Mouse (Mus musculus): ENCODE measurements at regions not wholly inside any gene's neighbourhood (a gene's known extent, or its start where the extent isn't known, plus 50 kb on each side); places are given as distances from the start of the nearest gene placed in this dataset.

GRCm38 (mm10) chr10:26434586-26434985 lies 58.8 kb upstream of the L3mbtl3 start:
- WGBS, result 90% methylated on average over 11 of the region's 11 CpGs
- H3K9me3 ChIP-seq (replicated peaks), result no peaks in the 10 kb centered on the region
- H3K27ac ChIP-seq, result no peak overlapping the region
- no peak for DNase-seq (ENCODE audit: low spot score)
- no peaks in the 10 kb centered on the region for H3K36me3 ChIP-seq
- H3K4me1 ChIP-seq, result no peaks in the 10 kb centered on the region
- no peaks in the 10 kb centered on the region for H3K27me3 ChIP-seq (ENCODE audit: low read depth, poor library complexity, severe bottlenecking)
- no peak overlapping the region for H3K4me3 ChIP-seq

GRCm38 (mm10) chr10:26440720-26441119 lies 64.9 kb upstream of the L3mbtl3 start:
- H3K9me3 ChIP-seq (replicated peaks), result no peaks in the 10 kb centered on the region
- H3K27ac ChIP-seq, result no peak overlapping the region
- WGBS, result 100% methylated on average over 1 of the region's 1 CpGs
- no peak overlapping the region for H3K4me3 ChIP-seq
- DNase-seq (ENCODE audit: low spot score), result no peak
- H3K4me1 ChIP-seq, result no peaks in the 10 kb centered on the region
- H3K27me3 ChIP-seq (ENCODE audit: low read depth, poor library complexity, severe bottlenecking), result no peaks in the 10 kb centered on the region
- no peaks in the 10 kb centered on the region for H3K36me3 ChIP-seq

GRCm38 (mm10) chr10:26484311-26484710 lies 108.5 kb upstream of the L3mbtl3 start:
- H3K27ac ChIP-seq, result 0 out of 2 replicates have a peak overlapping the region, but pooled peaks have one; percentile 15
- no peaks in the 10 kb centered on the region for H3K9me3 ChIP-seq (replicated peaks)
- WGBS, result 50% methylated on average over 4 of the region's 4 CpGs
- no peak for DNase-seq (ENCODE audit: low spot score)
- no peaks in the 10 kb centered on the region for H3K27me3 ChIP-seq (ENCODE audit: low read depth, poor library complexity, severe bottlenecking)
- peaks cover 8% of the 10 kb centered on the region; the same call in 1 of the 2 replicates for H3K4me1 ChIP-seq
- no peak overlapping the region for H3K4me3 ChIP-seq
- H3K36me3 ChIP-seq, result no peaks in the 10 kb centered on the region

- no peaks in the 10 kb centered on the region for H3K36me3 ChIP-seq
- no peaks in the 10 kb centered on the region for H3K27me3 ChIP-seq (ENCODE audit: low read depth, poor library complexity, severe bottlenecking)
- H3K27ac ChIP-seq, result no peak overlapping the region
- H3K4me1 ChIP-seq, result peaks cover 5% of the 10 kb centered on the region; the same call in 1 of the 2 replicates
- WGBS, result 96% methylated on average over 5 of the region's 5 CpGs
- no peak overlapping the region for H3K4me3 ChIP-seq
- H3K9me3 ChIP-seq (replicated peaks), result no peaks in the 10 kb centered on the region
- no peak for DNase-seq (ENCODE audit: low spot score)
Measured at GRCm38 (mm10) chr10:26491351-26491750, 115.6 kb upstream of the L3mbtl3 start.

GRCm38 (mm10) chr10:26492146-26492545 lies 116.4 kb upstream of the L3mbtl3 start:
- Histone ChIP-seq H3K4me1 (peaks cover 5% of the 10 kb centered on the region; the same call in 1 of the 2 replicates), H3K9me3 (replicated peaks) (no peaks in the 10 kb centered on the region), H3K4me3 (no peak overlapping the region), H3K27me3 (ENCODE audit: low read depth, poor library complexity, severe bottlenecking) (no peaks in the 10 kb centered on the region), H3K36me3 (no peaks in the 10 kb centered on the region), H3K27ac (no peak overlapping the region)
- DNase-seq (ENCODE audit: low spot score), result peak; percentile 64
- 44% methylated on average over 11 of the region's 11 CpGs for WGBS

GRCm38 (mm10) chr10:26492856-26493484 lies 117.2 kb upstream of the L3mbtl3 start:
- Histone ChIP-seq H3K9me3 (replicated peaks) (no peaks in the 10 kb centered on the region), H3K27ac (no peak overlapping the region), H3K4me1 (peaks cover 5% of the 10 kb centered on the region; the same call in 1 of the 2 replicates), H3K4me3 (no peak overlapping the region), H3K27me3 (ENCODE audit: low read depth, poor library complexity, severe bottlenecking) (no peaks in the 10 kb centered on the region), H3K36me3 (no peaks in the 10 kb centered on the region)
- no peak for DNase-seq (ENCODE audit: low spot score)
- WGBS, result 85% methylated on average over 13 of the region's 13 CpGs

GRCm38 (mm10) chr10:26493801-26494200 lies 118.0 kb upstream of the L3mbtl3 start:
- no peaks in the 10 kb centered on the region for H3K27me3 ChIP-seq (ENCODE audit: low read depth, poor library complexity, severe bottlenecking)
- H3K4me1 ChIP-seq, result peaks cover 5% of the 10 kb centered on the region; the same call in 1 of the 2 replicates
- no peaks in the 10 kb centered on the region for H3K9me3 ChIP-seq (replicated peaks)
- no peak overlapping the region for H3K27ac ChIP-seq
- no peak for DNase-seq (ENCODE audit: low spot score)
- H3K4me3 ChIP-seq, result no peak overlapping the region
- WGBS, result 96% methylated on average over 2 of the region's 2 CpGs
- no peaks in the 10 kb centered on the region for H3K36me3 ChIP-seq

GRCm38 (mm10) chr10:26494380-26494781 lies 118.6 kb upstream of the L3mbtl3 start:
- no peaks in the 10 kb centered on the region for H3K27me3 ChIP-seq (ENCODE audit: low read depth, poor library complexity, severe bottlenecking)
- no peak overlapping the region for H3K4me3 ChIP-seq
- DNase-seq (ENCODE audit: low spot score), result peak; percentile 48
- no peak overlapping the region for H3K27ac ChIP-seq
- H3K36me3 ChIP-seq, result no peaks in the 10 kb centered on the region
- 70% methylated on average over 9 of the region's 9 CpGs for WGBS
- H3K9me3 ChIP-seq (replicated peaks), result no peaks in the 10 kb centered on the region
- peaks cover 5% of the 10 kb centered on the region; the same call in 1 of the 2 replicates for H3K4me1 ChIP-seq

GRCm38 (mm10) chr10:26500265-26500935 lies 124.6 kb upstream of the L3mbtl3 start:
- Histone ChIP-seq H3K27ac (no peak overlapping the region), H3K36me3 (no peaks in the 10 kb centered on the region), H3K9me3 (replicated peaks) (no peaks in the 10 kb centered on the region), H3K27me3 (ENCODE audit: low read depth, poor library complexity, severe bottlenecking) (no peaks in the 10 kb centered on the region), H3K4me1 (no peaks in the 10 kb centered on the region), H3K4me3 (no peak overlapping the region)
- DNase-seq (ENCODE audit: low spot score), result no peak
- WGBS, result 89% methylated on average over 12 of the region's 12 CpGs

- WGBS, result 73% methylated on average over 6 of the region's 6 CpGs
- no peaks in the 10 kb centered on the region for H3K36me3 ChIP-seq
- no peak overlapping the region for H3K27ac ChIP-seq
- H3K4me1 ChIP-seq, result peaks cover 5% of the 10 kb centered on the region
- no peaks in the 10 kb centered on the region for H3K27me3 ChIP-seq (ENCODE audit: low read depth, poor library complexity, severe bottlenecking)
- no peaks in the 10 kb centered on the region for H3K9me3 ChIP-seq (replicated peaks)
- no peak overlapping the region for H3K4me3 ChIP-seq
- DNase-seq (ENCODE audit: low spot score), result no peak
Measured at GRCm38 (mm10) chr10:26520879-26521278, 145.1 kb upstream of the L3mbtl3 start.

GRCm38 (mm10) chr10:26525848-26526546 lies 150.2 kb upstream of the L3mbtl3 start:
- Histone ChIP-seq H3K27me3 (ENCODE audit: low read depth, poor library complexity, severe bottlenecking) (no peaks in the 10 kb centered on the region), H3K9me3 (replicated peaks) (no peaks in the 10 kb centered on the region), H3K36me3 (no peaks in the 10 kb centered on the region), H3K4me1 (peaks cover 3% of the 10 kb centered on the region), H3K27ac (no peak overlapping the region), H3K4me3 (no peak overlapping the region)
- no peak for DNase-seq (ENCODE audit: low spot score)
- 86% methylated on average over 4 of the region's 4 CpGs for WGBS

GRCm38 (mm10) chr10:26540189-26540588 lies 164.4 kb upstream of the L3mbtl3 start:
- DNase-seq (ENCODE audit: low spot score), result no peak
- H3K27ac ChIP-seq, result no peak overlapping the region
- no peaks in the 10 kb centered on the region for H3K9me3 ChIP-seq (replicated peaks)
- no peaks in the 10 kb centered on the region for H3K4me1 ChIP-seq
- no peaks in the 10 kb centered on the region for H3K36me3 ChIP-seq
- H3K4me3 ChIP-seq, result no peak overlapping the region
- no peaks in the 10 kb centered on the region for H3K27me3 ChIP-seq (ENCODE audit: low read depth, poor library complexity, severe bottlenecking)

GRCm38 (mm10) chr10:26544061-26544460 lies 168.3 kb upstream of the L3mbtl3 start:
- no peak for DNase-seq (ENCODE audit: low spot score)
- Histone ChIP-seq H3K9me3 (replicated peaks) (no peaks in the 10 kb centered on the region), H3K4me3 (no peak overlapping the region), H3K27ac (no peak overlapping the region), H3K36me3 (no peaks in the 10 kb centered on the region), H3K4me1 (no peaks in the 10 kb centered on the region), H3K27me3 (ENCODE audit: low read depth, poor library complexity, severe bottlenecking) (no peaks in the 10 kb centered on the region)
- 95% methylated on average over 1 of the region's 1 CpGs for WGBS
